Mouse (Mus musculus) thymus, adult 2 months (tissue): ENCODE measurements around the gene Tnfsfm13.

Source experiments
- CTCF ChIP-seq: fragments of 200-500 bp; IDR thresholded peaks from 2 replicates; pipeline ENCODE4 v1.5.1; 2012; ENCODE audit warnings: mild to moderate bottlenecking, control low read depth, low read length, moderate library complexity, borderline replicate concordance; ENCODE audit not compliant: control insufficient read depth, poor library complexity, insufficient read depth; ENCODE audit errors: extremely low read depth
- POLR2A ChIP-seq: fragments of 200-500 bp; IDR thresholded peaks from 2 replicates; pipeline ENCODE4 v1.6.1; 2012; ENCODE audit warnings: mild to moderate bottlenecking, low read length, control low read depth, moderate library complexity; ENCODE audit not compliant: control insufficient read depth, poor library complexity, insufficient read depth; ENCODE audit errors: extremely low read depth

DNA sequence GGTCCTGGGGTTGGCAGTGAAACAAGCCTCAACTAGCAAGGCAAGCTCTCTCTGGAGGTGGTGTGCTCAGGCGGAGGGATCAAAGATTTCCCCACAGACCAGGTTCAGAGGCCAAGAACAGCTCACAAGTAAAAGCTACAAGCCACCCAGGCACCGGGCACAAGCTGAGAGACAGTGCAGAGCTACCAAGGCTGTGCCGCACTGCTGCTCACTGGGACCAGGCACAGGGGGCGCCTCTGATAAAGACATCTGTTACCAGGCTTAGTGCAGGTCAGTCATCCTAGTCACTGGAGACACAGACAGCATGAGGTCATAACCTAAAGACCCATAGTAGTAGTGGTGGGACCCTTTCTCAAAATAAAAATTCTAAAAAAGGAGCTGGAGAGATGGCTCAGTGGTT, 21.1 kb upstream of the Tnfsfm13 start:
- TF ChIP-seq CTCF (no peak), POLR2A (no peak)
